Mouse (Mus musculus) liver, adult (tissue): ENCODE measurements at regions not wholly inside any gene's neighbourhood (a gene's known extent, or its start where the extent isn't known, plus 50 kb on each side); places are given as distances from the start of the nearest gene placed in this dataset.

ENCODE experiments used
- GATA4 ChIP-seq: IDR thresholded peaks from 2 replicates; pipeline ENCODE4 v1.6.1; 2014; ENCODE audit warnings: mild to moderate bottlenecking, low read length; ENCODE audit not compliant: insufficient replicate concordance

DNA sequence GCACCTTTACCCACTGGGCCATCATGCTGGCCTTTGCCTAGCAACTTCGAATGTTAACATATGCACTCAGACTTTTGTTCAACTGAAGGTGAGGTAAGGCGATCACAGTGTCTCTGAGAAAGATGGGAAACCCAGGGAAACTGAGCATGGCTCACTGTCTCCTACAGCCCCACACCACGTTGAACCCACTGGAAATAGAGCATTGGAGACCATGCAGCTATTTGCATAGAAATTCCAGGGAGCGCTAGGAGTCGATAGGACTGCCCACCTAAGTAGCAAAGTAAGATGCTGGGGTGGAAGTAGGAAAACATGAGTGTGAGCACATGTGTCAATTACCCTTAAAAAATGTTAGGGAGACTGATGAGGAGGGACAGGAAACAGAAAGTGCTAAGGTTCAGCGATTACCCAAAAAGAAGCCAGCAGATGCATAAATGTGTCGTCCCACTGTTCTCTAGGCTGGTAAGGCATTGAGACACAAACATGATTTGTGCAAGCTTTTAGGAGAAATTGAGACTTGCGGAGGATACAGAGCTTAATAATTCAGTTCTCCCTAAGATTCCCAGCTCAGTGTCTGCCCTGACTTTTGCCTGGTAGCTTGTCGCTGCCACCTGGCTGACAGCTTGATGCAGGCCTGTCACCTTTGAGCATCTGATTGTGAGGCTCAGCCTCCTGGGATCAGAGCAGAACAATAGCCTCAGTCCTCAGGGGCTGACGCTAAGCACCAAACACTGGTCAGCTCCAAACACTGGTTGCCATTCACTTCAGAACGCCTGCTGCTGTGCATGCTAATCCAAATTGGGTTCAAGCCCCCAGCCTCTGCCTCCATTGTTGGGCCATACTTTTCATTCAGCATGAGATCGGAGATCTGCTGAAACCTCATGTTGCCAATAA, 183.7 kb upstream of the Rgma start:
- no peak for TF ChIP-seq GATA4

DNA sequence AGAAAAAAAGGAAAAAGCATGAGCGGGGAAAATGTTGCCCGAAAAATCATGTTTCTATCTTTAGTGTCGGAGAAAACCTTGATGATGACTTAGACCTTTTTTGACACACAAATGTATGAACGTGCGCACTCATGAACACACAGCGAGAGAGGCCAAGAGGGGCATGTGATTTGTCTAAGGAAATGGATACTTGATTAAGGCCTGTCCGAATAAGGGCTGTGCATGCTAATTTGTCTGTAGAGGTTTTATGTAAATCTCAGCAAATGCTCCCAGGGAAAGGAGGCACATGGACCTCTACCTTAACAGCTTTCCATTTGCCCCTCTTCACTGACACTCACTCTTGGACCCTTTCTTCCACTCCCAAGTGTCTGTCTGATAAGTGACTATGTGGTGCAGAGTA, 182.5 kb upstream of the Rgma start:
- TF ChIP-seq GATA4, result no peak

DNA sequence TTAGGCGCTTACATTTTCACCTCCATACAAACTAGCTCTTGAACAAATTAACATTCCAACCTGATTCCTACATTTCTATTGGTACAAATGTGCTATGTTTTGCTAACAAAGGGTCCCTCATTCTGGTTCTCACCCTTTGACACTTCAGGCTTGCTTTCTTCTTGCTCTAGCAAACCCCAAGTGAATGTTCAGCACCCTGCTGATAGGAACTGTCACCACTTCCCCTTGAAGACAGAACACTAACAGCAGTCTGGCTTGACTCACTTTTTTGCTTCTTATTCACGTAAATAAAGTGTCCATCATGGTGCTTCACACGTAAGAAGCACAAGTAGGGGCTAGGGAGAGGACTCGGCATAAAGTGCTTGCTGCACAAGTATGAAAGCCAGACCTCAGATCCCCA, 180.0 kb upstream of the Rgma start:
- no peak for TF ChIP-seq GATA4

DNA sequence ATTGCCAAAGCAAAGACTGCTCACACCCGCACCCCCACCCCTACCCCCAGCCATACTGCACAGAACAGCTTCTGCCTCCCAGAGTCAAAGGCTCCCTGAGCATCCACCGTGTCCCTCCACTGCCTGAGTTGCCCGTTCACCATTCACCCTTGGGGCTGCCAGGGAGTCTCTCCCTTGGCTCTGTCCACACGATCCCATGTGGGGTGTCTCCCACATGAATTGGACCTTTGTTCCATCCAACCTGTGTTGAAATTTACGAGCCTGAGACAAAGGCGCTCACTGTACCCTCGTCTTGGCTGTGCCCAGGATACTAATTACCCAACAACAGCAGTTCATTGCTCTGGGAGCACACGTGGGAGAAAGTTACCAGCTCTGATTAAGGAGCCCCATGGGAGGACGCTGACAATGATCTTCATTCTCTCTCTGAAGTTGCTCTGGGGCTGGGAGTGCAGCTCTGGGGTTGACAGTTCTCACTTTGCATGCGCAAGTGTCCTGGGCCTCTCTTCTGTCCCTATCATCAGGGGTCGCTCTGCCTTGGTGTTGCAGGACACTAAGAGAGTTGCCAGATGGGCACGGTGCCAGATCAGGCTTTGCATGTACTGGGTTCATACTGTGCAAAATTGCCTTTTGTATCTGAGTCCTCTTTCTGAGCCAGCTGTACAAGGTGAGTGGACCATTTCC, 178.3 kb upstream of the Rgma start:
- no peak for TF ChIP-seq GATA4

DNA sequence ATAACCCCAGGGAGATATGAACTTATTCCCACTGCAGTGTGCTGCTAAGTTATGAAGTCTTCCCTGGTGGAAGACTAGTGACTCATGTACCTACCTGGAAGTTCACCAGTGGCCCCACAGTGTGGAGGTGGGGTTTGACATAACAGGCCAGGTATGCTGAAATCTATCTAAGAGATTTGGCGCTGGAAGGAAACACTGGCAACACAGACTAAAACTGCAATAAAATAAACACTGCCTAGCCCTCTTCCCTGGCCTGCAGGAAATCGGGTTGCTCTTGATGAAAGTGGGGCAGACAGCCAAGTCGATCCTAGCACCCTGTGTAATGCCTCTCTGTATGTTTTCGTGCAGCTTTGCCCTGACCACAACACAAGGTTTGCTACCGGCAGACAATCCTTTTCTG, 177.2 kb upstream of the Rgma start:
- no peak for TF ChIP-seq GATA4

DNA sequence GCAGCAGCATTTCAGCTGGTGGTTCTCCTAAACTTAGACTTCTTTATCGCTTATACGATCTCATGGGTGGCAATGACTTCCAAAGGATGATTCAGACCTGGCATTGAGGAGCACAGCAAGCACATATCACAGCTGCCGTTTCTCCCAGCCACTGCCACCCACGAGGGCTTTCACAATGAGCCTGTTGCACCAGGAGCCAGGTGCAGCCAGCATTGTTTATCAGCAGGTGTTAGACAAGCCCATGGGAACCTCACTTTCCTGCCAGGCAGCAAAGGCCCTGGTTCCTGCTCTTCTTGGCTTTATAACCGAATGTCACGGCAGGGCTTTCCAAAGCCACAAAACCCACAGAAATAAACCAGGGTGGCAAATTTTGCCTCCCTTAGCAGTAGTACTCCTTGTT, 175.3 kb upstream of the Rgma start:
- TF ChIP-seq GATA4, result no peak

DNA sequence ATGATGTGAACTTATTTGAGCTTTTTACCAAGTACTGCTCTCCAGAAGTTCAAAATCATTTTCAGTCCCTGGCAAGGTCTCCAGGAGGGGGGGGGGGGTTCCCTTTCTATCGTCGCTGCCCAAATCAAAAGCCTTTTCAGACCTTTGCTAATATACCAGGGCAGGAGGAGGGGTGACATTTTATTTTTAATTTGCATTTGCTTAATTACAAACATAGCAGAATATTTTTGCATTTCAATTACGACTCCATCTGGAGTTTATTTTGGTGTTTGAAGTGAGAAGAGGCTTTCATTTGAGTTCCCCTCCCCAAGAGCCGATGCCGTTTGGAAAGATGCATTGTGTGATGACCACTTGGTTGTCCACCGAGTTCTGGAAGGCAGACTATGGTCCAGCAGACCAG, 174.0 kb upstream of the Rgma start:
- TF ChIP-seq GATA4, result no peak

DNA sequence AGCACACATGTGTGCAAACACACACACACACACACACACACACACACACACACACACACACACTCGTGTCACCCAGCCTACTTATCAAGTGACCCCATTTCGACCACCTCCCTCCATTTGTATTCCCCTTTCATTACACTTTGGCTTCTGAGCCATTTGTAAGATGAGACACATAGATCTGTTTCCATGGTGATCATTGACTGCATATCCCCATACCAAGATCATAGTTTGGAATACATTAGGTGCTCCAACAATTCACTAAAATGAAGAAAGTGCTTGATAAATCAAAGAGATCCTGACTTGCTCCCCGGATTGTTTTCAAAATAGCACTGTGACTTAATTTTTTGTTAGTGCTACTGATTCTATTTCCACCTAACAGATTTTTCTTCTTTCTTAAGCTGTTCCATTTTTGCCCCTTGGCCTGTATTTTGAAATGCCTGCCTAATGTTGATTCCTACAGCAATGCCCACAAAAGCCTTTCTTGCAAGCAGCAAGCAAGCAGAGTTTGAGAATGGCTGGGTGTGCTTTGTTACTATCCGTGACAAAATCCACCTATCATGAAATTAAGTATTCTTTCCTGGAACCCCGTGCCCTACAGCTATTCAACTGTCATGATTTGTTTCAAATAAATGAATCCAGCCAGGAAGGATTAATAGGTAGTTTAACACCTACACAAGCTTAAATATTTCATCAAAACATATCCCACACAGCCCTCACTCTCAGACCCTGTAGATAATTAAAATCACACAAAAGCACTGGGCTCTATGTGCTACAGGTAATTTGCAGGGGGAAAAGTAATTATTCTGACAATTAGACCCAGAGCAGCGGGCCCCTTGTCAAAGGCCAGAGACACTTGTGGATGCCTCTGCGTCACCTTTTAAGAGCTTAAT, 168.1 kb upstream of the Rgma start:
- no peak for TF ChIP-seq GATA4

DNA sequence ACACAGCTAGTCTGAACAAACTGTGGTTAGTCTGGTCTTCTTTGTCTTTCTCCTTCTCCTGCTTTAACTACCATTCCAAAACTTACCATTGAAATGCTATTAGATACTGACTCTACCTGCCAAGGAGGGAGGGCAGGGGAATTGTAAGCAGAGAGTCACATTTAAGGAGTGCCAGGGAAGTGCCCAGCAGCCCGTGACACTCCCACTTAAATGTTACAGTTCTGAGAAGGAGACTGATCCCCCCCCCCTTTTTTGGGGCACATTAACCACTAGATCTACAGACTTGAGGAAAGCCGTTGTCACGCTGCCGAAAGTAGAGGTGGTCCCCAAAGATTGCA, 166.9 kb upstream of the Rgma start:
- TF ChIP-seq GATA4, result no peak

DNA sequence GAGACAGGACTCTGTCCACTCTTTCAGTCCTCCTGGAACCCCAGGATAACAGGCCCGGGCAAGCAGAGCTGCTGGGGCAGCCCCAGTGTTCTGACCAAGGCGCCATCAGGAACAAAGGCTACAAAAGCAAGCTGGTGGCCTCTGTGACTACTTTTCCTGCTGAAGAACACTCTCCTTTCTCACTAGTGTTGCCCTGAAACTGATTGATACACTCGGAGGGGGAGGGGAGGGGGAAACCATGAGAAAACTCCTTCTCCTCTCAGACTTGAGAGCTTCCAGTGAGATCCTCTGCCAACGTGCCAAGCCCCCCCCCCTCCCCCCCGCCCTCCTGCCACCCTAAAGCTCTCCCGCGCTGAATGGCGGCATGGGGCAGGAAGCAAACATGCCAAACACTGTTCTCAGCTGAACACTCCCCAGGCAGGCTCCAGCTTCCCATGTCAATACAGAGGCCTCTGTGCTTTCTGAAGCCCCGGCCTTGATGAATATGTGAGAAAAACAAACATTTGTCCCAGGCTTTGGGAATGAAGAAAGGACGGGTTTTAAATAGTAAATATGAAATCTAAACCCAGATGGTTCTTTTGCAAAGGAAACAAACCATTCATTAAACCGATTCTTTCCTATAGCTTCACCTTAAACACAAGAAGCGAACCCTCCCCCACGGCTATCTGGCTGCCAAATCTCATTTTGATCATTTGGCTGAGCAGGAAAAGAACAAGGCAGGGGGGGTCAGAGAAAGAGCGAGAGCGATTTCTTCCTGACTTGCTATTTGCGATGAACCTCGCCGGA, 166.3 kb upstream of the Rgma start:
- TF ChIP-seq GATA4, result no peak

DNA sequence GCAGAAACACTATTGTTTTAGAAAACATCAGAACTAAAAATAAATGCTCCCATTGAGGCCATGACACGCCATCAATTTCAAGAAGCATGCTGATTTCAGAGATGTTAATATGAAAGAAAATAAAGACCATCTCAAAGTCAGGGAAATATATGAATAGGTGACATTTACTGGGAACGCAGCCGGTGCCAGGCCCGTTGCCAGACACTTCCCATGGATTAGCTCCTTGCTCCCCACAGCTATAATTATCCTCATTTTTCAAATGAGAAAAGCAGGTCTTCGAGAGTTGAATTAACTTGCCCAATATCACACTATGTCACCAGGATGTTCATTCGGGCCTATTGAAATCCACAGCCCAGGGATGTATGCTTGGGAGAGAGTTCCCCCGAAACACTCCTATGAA, 165.2 kb upstream of the Rgma start:
- TF ChIP-seq GATA4, result no peak

DNA sequence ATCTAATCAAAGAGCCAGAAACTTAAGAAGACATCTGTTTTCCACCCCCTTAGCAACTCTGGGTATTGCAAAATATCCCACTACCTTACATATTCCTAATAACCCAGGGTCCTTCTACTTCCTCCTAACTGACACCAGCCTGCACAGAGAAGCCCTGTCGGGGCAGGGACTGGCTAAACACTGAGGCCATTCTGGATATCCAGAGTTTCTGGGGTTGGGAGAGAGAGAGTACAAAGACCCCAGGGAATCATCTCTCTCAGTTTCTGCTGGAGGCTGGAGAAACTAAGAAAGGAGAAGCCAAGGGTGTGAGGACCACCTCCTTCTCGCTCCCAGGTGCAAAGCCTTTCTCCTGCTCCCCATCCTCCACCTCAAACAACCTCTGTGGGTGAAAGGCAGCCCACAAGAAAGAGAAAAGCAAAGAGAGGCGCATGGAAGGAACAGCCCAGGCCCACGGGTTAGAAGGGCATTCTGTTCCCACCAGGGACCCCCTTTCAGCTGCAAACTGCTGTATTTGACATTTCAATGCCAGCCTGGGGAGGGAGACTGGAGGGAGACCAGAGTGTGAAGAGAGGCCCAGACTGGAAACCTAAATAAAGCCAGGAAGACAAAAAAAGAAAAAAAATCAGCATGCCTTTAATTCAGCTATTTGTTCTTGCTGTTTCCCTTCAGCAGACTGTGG, 152.9 kb upstream of the Rgma start:
- TF ChIP-seq GATA4, result no peak

DNA sequence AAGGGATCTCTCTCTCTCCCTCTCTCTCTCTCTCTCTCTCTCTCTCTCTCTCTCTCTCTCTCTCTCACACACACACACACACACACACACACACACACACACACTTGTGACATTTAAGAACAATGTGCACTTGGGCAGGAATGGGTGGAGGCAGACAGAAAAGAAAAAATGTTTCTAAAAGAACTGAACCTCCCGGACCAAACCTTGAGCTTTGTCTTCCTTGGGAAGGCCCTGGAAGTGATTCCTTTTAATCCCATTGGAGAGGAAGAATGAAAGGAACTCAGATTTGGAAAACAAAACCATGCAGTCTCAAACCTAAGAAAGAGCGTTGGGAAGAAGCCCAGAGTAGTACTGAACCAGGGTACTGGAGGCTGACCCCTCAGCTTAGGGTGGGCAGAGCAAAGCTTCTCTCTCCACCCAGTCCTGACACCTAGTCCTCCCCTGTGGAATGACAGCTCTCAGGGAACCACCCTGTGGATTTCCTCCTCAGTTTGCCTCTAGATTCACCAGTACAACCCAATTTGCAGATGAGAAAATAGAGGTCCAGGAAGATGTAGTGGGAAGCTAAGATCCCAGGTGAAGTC, 152.3 kb upstream of the Rgma start:
- no peak for TF ChIP-seq GATA4

DNA sequence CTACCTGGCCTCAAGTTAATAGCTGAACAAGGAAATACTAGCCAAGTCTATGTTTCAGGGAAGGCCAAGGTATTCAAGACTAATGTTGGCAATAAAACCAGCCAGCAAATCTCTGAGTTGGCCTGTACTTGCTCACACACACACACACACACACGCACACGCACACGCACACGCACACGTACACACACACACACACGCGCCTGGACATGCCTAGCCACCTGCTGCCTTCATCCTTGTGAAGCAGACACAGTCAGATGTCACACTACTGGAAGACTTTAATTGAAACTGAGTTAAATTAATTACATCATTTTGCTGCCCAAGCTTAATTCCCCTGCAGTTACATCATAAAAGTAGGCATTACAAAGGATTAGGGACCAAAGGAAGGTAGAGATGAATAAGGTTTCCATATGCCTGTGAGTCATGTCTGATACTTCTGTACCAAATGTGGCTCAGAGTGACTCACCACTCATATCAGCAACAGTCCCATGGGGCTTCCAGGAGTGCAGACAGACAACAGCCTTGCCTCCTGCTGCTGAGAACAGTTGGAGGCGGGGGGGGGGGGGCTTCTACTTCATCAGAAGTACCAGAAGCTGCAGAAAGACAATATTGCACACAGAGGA, 141.7 kb upstream of the Rgma start:
- no peak for TF ChIP-seq GATA4
